Mouse (Mus musculus): Measurements from ENCODE around the gene Iqsec2. TPM values are rescaled to one million over a fixed set of nuclear protein-coding genes. Genes with fewer than 3 reads are reported as not detected.

Iqsec2 gene
- total RNA-seq (2023), result 0.47 TPM

DNA sequence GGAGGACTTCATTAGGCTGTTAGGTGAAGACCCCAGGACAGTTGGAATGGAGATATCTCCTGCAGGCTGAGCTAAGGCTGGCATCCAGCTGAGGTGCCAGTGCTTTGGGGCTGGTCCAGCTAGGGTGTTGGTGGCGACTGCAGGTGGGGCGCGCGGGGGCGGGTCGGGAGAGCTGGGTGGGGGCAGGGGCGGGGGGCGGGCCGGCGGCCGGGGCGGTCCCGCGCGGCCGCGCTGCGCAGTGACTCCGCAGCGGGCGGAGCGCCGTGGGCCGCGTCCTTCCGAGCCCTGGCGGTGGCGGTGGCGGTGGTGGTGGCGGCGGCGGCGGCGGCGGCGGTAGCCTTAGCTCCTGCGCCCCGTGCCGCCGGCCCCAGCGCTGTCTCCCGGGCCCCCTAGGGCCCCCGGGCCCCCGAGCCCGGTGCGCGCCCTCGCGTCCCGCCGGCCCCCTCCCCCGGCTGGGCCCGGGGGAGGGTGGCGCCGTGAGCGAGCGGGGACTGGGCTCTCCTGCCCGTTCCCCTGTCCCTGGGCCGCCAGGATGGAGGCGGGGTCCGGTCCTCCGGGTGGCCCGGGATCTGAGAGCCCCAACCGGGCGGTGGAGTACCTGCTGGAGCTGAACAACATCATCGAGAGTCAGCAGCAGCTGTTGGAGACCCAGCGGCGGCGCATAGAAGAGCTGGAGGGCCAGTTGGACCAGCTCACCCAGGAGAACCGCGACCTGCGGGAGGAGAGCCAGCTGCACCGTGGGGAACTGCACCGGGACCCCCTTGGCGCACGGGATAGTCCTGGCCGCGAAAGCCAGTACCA is at the start of gene Iqsec2:
TSS of gene Iqsec2 (plus strand) at position 328 of the 801 bp plus-strand sequence.

DNA sequence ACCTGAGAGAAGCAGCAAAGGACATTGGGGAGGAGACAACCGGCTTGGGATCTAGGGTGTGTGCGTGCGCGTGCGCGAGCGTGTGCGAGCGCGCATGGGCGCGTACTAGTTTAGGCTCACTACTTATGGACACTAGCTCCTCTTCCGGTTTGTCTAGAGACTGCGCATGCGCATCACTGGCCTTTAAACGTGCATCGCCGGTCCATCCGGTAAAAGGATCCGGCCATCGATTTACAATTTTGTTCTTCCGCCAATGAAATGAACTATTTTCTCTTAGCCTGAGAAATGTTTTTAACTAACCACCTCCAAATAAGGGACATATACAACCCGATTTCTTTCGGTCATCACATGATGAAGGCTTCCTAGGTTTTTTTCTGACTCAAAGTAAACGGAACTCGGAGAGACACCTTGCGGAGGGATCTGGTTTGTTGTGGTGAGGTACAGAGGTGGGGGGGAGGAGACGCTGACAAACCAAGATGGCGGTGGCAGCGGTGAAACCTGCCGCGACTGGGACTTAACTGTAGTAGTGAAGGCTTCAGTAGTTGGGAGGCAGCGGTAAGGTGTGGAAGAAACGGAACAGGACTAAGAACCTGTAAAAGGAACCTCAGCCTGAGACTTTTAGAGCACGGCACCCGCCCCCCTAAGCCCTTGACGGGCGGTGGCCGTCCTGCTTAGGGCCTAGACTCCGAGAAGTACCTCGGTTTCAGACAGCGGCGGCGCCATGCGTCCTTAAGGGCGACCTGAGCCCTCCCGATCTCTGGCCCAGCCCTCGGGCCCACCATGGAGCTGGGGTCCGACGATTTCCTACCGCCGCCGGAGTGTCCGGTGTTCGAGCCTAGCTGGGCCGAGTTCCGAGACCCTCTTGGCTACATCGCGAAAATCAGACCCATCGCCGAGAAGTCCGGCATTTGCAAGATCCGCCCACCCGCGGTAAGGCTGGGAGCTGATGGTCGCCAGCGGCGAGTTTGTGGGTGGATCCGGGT is 89.0 kb downstream of the Iqsec2 start, which contains the start of gene Kdm5c:
TSS of gene Kdm5c (plus strand) at position 240 of the 983 bp plus-strand sequence.

Other genes starting within 250 kb of the Iqsec2 start
- 48.0 TPM for gene Hsd17b10, start 142.4 kb upstream of the Iqsec2 start, total RNA-seq (2023)
- 0.76 TPM for gene Ribc1, start 128.0 kb upstream of the Iqsec2 start, total RNA-seq (2023)
- gene Smc1a, start 127.8 kb upstream of the Iqsec2 start, total RNA-seq (2023), result 132 TPM
- 97.7 TPM for gene Kdm5c, start 88.8 kb downstream of the Iqsec2 start, total RNA-seq (2023)
- gene Kantr, start 183.2 kb downstream of the Iqsec2 start, total RNA-seq (2023), result 15.4 TPM
- gene Tspyl2, start 198.2 kb downstream of the Iqsec2 start, total RNA-seq (2023), result 79.2 TPM
- not detected for gene Gpr173, start 224.4 kb downstream of the Iqsec2 start, total RNA-seq (2023)